Mouse (Mus musculus): Measurements from ENCODE around the gene Mat2a. TPM values are rescaled to one million over a fixed set of nuclear protein-coding genes. Genes with fewer than 3 reads are reported as not detected.

Mat2a gene
- total and polyA plus RNA-seq, 3 experiments = 166 to 456 (median 218) TPM

GRCm38 (mm10) chr6:72387816-72388215, 51.5 kb downstream of the Mat2a start:
- Histone ChIP-seq H3K4me3 (replicated peaks in 1 of 3; ENCODE audit: low read depth in 2 of 3, low read length in 2 of 3, poor library complexity in 1 of 3) (no peak overlapping the region), H3K79me2 (replicated peaks; ENCODE audit: control insufficient read depth, extremely low read depth, insufficient read depth, poor library complexity, severe bottlenecking) (no peaks in the 10 kb centered on the region), H3K27ac (ENCODE audit: insufficient read depth, low read depth) (no peak overlapping the region), H3K9me3 (replicated peaks; ENCODE audit: low read length) (peaks cover 2% of the 10 kb centered on the region), H3K36me3 (replicated peaks in 1 of 2; ENCODE audit: control insufficient read depth in 1 of 2, insufficient read depth in 1 of 2, low read length in 1 of 2) (peaks cover 7 to 47% of the 10 kb centered on the region in 2 experiments), H3K4me1 (ENCODE audit: control insufficient read depth in 1 of 2, insufficient read depth in 2 of 2) (peaks cover 3 to 16% of the 10 kb centered on the region in 2 experiments), H3K27me3 (replicated peaks) (no peaks in the 10 kb centered on the region), H3K9ac (ENCODE audit: insufficient read depth, low read depth) (no peak overlapping the region), H3K4me2 (ENCODE audit: insufficient read depth, low read depth, poor library complexity, severe bottlenecking) (no peak overlapping the region)
- no peak for TF ChIP-seq RAD21 (IDR thresholded peaks at IDR 0.05; ENCODE audit: low read depth, low read length)
- TF ChIP-seq TBP (conservative IDR thresholded peaks at IDR 0.05; ENCODE audit: low read depth, low read length) = no peak
- no peak for TF ChIP-seq MAX (IDR thresholded peaks at IDR 0.05; ENCODE audit: low read length)
- no peak for TF ChIP-seq CTCF (conservative IDR thresholded peaks at IDR 0.05 in 1 of 2, IDR thresholded peaks at IDR 0.05 in 1 of 2; ENCODE audit: low read depth in 2 of 2, low read length in 2 of 2)
- no peak for TF ChIP-seq SIN3A (IDR thresholded peaks at IDR 0.05; ENCODE audit: low read length)
- TF ChIP-seq MAZ (IDR thresholded peaks at IDR 0.05; ENCODE audit: low read depth, low read length) = no peak
- TF ChIP-seq PAX5 (IDR thresholded peaks at IDR 0.05; ENCODE audit: low read length) = no peak
- no peak for TF ChIP-seq TCF12 (IDR thresholded peaks at IDR 0.05; ENCODE audit: low read depth, low read length)
- TF ChIP-seq ELF1 (IDR thresholded peaks at IDR 0.05; ENCODE audit: low read depth, low read length) = no peak
- TF ChIP-seq UBTF (IDR thresholded peaks at IDR 0.05; ENCODE audit: low read depth, low read length) = no peak
- no peak for TF ChIP-seq MXI1 (IDR thresholded peaks at IDR 0.05; ENCODE audit: low read depth, low read length)
- no peak for TF ChIP-seq GABPA (IDR thresholded peaks at IDR 0.05; ENCODE audit: insufficient replicate concordance, low read depth, low read length)
- no peak for TF ChIP-seq ZNF384 (IDR thresholded peaks at IDR 0.05; ENCODE audit: low read depth, low read length)
- TF ChIP-seq HCFC1 (IDR thresholded peaks at IDR 0.05; ENCODE audit: low read depth, low read length) = no peak
- TF ChIP-seq ETS1 (conservative IDR thresholded peaks at IDR 0.05; ENCODE audit: low read depth, low read length) = no peak
- DNase-seq (ENCODE audit: extremely low read depth) = no peak
- dilution Hi-C loops (cut with MboI; ENCODE audit: extremely low pct_ligation_motif_present, extremely low pct_unique_long_range_greater_than_20kb, low sequenced_read_pairs) (no loop called here), in situ Hi-C loops (cut with MboI; ENCODE audit: low pct_ligation_motif_present, low pct_unique_long_range_greater_than_20kb, low sequenced_read_pairs) (no loop called here)

GRCm38 (mm10) chr6:72386561-72386960, 52.8 kb downstream of the Mat2a start:
- peaks cover 3 to 16% of the 10 kb centered on the region in 2 experiments for H3K4me1 ChIP-seq (ENCODE audit: control insufficient read depth in 1 of 2, insufficient read depth in 2 of 2)
- dilution Hi-C loops (cut with MboI; ENCODE audit: extremely low pct_ligation_motif_present, extremely low pct_unique_long_range_greater_than_20kb, low sequenced_read_pairs) (no loop called here), in situ Hi-C loops (cut with MboI; ENCODE audit: low pct_ligation_motif_present, low pct_unique_long_range_greater_than_20kb, low sequenced_read_pairs) (no loop called here)
- peaks cover 7 to 47% of the 10 kb centered on the region in 2 experiments for H3K36me3 ChIP-seq (replicated peaks in 1 of 2; ENCODE audit: control insufficient read depth in 1 of 2, insufficient read depth in 1 of 2, low read length in 1 of 2)
- peaks cover 2% of the 10 kb centered on the region for H3K9me3 ChIP-seq (replicated peaks; ENCODE audit: low read length)
- H3K27ac ChIP-seq (ENCODE audit: insufficient read depth, low read depth) = no peak overlapping the region
- H3K79me2 ChIP-seq (replicated peaks; ENCODE audit: control insufficient read depth, extremely low read depth, insufficient read depth, poor library complexity, severe bottlenecking) = no peaks in the 10 kb centered on the region
- no peak overlapping the region for H3K9ac ChIP-seq (ENCODE audit: insufficient read depth, low read depth)
- H3K4me2 ChIP-seq (ENCODE audit: insufficient read depth, low read depth, poor library complexity, severe bottlenecking) = no peak overlapping the region
- DNase-seq (ENCODE audit: extremely low read depth) = no peak
- no peak for TF ChIP-seq BHLHE40 (IDR thresholded peaks at IDR 0.05; ENCODE audit: low read depth, low read length)
- H3K4me3 ChIP-seq (replicated peaks in 1 of 3; ENCODE audit: low read depth in 2 of 3, low read length in 2 of 3, poor library complexity in 1 of 3) = no peak overlapping the region
- H3K27me3 ChIP-seq (replicated peaks) = no peaks in the 10 kb centered on the region

Measured in CH12.LX (cell line).